Mouse (Mus musculus) forebrain, postnatal 0 days (tissue): ENCODE results near the gene Scd4. TPM values are rescaled to one million over a fixed set of nuclear protein-coding genes. Genes with fewer than 3 reads are reported as not detected.
"Not testable (repeated sequence)": the region's sequence is repeated elsewhere in the genome, so short reads cannot be mapped to it uniquely, and the experiment has no call there.

Experiments used
- ATAC-seq: fragments of 200-750 bp; cut with Nextera tagmentation; 2 replicates; pipeline ENCODE4 v1.8.0; 2017; ENCODE audit warnings: mild to moderate bottlenecking, moderate library complexity
- DNase-seq: peaks from one replicate; pipeline ENCODE4 v3.0.0-alpha.2; 2015
- H3K27ac ChIP-seq: fragments of 300-500 bp; sonication (generic); 2 replicates; pipeline ENCODE4 v1.5.1; 2014; ENCODE audit warnings: low read depth, mild to moderate bottlenecking, antibody characterized with exemption, low read length, moderate library complexity, mixed read lengths
- H3K27me3 ChIP-seq: fragments of 300-500 bp; sonication (generic); 2 replicates; pipeline ENCODE4 v1.6.1; 2014; ENCODE audit warnings: mild to moderate bottlenecking, low read length, mixed read lengths; ENCODE audit not compliant: insufficient read depth
- H3K36me3 ChIP-seq: fragments of 300-500 bp; sonication (generic); 2 replicates; pipeline ENCODE4 v1.6.1; 2014; ENCODE audit warnings: mild to moderate bottlenecking, moderate library complexity; ENCODE audit not compliant: insufficient read depth
- H3K4me1 ChIP-seq: fragments of 300-500 bp; sonication (generic); 2 replicates; pipeline ENCODE4 v1.6.1; 2014; ENCODE audit warnings: antibody characterized with exemption; ENCODE audit not compliant: insufficient read depth
- H3K4me2 ChIP-seq: fragments of 300-500 bp; sonication (generic); 2 replicates; pipeline ENCODE4 v1.6.1; 2014; ENCODE audit warnings: low read depth, mild to moderate bottlenecking, moderate library complexity
- H3K4me3 ChIP-seq: fragments of 300-500 bp; sonication (generic); 2 replicates; pipeline ENCODE4 v1.5.1; 2014; ENCODE audit warnings: low read depth, low read length, mixed read lengths
- H3K9ac ChIP-seq: fragments of 300-500 bp; sonication (generic); 2 replicates; pipeline ENCODE4 v1.6.1; 2014; ENCODE audit warnings: mild to moderate bottlenecking
- H3K9me3 ChIP-seq: fragments of 300-500 bp; sonication (generic); 2 replicates; pipeline ENCODE4 v1.6.1; 2016; ENCODE audit warnings: low read length
- CTCF ChIP-seq: sonication (generic); IDR thresholded peaks from 2 replicates; pipeline ENCODE4 v1.5.1; 2016; ENCODE audit warnings: antibody characterized with exemption, control low read depth, low read depth
- WGBS: fragments of 180-500 bp; shearing (Covaris S2); extraction: QIAGEN DNeasy Blood & Tissue Kit; methylation state at CpG from one replicate; pipeline ENCODE4 v1.1.7; 2014; 5-methylcytosine and 5-hydroxymethylcytosine counted together
- polyA plus RNA-seq: library from polyadenylated mRNA; unstranded; fragments of >200 nt; fragmentation: Nextera tagmentation; extraction: Ambion mirVana; gene quantifications from 2 replicates; pipeline ENCODE4 v1.2.1, GENCODE M21; 2015
- total RNA-seq: library from RNA; depleted of rRNA; stranded (reverse); fragments of >200 nt; gene quantifications from 2 replicates; pipeline ENCODE4 v1.2.3, GENCODE M21; 2014

The Scd4 gene
- total and polyA plus RNA-seq, 2 experiments from 2014 or later = 0.25 to 0.43 TPM

DNA sequence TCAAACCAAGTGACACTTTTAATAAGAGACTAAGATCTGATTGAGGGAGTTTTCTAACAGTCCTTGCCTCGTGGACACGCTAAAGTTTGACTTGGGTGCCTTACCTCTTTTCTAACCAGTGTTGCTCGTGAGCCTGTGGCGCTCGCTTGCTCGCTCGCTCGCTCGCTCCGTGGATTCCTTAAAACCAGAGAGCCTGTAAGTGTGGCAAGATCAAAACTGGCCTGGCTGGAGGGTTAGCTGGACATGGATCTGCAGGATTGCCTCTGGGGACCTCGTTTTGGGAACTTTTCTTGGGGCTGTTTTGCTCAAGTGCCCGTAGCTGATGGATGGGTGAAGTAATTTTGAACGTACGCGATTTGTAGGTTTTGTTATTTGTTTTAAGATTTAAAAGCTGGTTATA lies 27.2 kb upstream of the Scd4 start:
- H3K4me1 ChIP-seq = 0 out of 2 replicates have a peak, but pooled peaks cover 12% of the 10 kb centered on the region
- no peaks in the 10 kb centered on the region for H3K27me3 ChIP-seq
- no peak overlapping the region for H3K27ac ChIP-seq
- no peak overlapping the region for H3K9ac ChIP-seq
- H3K4me2 ChIP-seq = no peak overlapping the region
- TF ChIP-seq CTCF = no peak
- H3K9me3 ChIP-seq = no peaks in the 10 kb centered on the region
- DNase-seq (no peak), ATAC-seq (no peak)
- H3K36me3 ChIP-seq = peaks cover 73% of the 10 kb centered on the region
- WGBS = 87% methylated on average over 15 of the region's 15 CpGs
- H3K4me3 ChIP-seq = no peak overlapping the region

DNA sequence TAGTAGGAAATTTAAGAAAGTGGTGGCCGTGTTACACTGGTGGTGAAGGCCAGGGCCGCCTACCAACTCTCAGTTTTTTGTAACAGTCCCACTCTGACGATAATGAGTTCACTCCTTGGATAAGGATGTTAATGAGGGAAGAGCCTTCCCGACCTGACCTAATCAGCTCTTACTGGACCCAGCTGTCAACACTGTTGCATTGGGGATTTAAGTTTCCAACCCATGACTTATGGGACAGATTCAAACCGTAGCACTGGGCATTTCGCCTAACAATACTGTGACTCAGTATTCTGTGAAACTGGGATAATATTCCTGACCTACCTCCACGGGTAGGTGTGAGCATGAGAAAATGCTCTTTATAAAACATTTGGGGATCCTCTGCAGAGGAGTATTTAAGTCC lies 26.7 kb upstream of the Scd4 start:
- WGBS = 58% methylated on average over 7 of the region's 7 CpGs
- ATAC-seq = no peak
- H3K27me3 ChIP-seq = no peaks in the 10 kb centered on the region
- peaks cover 69% of the 10 kb centered on the region for H3K36me3 ChIP-seq
- H3K4me2 ChIP-seq = no peak overlapping the region
- H3K27ac ChIP-seq = no peak overlapping the region
- H3K9me3 ChIP-seq = no peaks in the 10 kb centered on the region
- TF ChIP-seq CTCF = no peak
- no peak overlapping the region for H3K9ac ChIP-seq
- no peak for DNase-seq
- H3K4me3 ChIP-seq = no peak overlapping the region
- H3K4me1 ChIP-seq = 0 out of 2 replicates have a peak, but pooled peaks cover 7% of the 10 kb centered on the region

DNA sequence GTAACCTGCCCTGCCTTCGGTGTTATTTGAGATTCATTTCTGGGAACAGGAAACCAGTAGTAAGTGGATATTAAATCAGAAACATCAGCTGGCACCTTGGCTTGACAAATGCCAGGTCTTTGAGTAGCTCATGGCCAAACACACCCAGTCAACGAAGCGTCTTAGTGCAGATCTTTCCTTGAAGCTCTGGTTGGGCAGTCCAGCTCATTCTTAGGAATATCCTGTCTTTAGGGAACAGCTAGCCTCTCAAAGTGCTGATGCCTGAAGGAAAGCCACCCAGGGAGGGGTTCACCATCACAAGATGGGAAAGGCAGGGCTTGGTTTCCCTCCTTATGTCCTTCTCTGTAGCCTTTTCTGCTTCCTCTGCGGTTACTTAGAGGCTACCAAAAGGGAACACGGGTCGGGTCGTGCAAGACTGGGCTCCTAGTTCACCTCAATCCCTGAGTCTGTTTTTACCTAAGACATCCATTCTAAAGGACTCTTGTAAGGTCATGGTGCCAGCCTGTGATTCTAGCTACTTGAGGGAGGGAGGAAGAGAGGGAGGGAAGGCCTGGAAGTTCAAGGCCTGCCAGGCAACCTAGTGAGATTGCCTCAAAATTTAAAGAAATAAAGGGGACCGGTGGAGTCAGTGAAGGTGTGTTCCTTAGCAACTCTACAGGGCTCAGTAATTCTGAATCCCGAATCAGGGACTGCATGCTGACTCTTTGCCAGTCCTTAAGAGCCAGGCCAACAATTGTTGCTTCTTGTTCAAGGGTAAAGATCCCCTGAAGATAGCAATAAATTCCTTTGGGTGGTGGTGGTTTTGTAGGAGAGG lies 25.6 kb upstream of the Scd4 start:
- 0 out of 2 replicates have a peak overlapping the region, but pooled peaks have one; percentile 15 for H3K27ac ChIP-seq
- 79% methylated on average over 9 of the region's 9 CpGs for WGBS
- DNase-seq = no peak
- no peaks in the 10 kb centered on the region for H3K27me3 ChIP-seq
- no peak overlapping the region for H3K4me3 ChIP-seq
- H3K9me3 ChIP-seq = no peaks in the 10 kb centered on the region
- TF ChIP-seq CTCF = no peak
- 0 out of 2 replicates have a peak, but pooled peaks cover 7% of the 10 kb centered on the region for H3K4me1 ChIP-seq
- no peak overlapping the region for H3K4me2 ChIP-seq
- no peak overlapping the region for H3K9ac ChIP-seq
- H3K36me3 ChIP-seq = peaks cover 59% of the 10 kb centered on the region
- ATAC-seq = no peak

DNA sequence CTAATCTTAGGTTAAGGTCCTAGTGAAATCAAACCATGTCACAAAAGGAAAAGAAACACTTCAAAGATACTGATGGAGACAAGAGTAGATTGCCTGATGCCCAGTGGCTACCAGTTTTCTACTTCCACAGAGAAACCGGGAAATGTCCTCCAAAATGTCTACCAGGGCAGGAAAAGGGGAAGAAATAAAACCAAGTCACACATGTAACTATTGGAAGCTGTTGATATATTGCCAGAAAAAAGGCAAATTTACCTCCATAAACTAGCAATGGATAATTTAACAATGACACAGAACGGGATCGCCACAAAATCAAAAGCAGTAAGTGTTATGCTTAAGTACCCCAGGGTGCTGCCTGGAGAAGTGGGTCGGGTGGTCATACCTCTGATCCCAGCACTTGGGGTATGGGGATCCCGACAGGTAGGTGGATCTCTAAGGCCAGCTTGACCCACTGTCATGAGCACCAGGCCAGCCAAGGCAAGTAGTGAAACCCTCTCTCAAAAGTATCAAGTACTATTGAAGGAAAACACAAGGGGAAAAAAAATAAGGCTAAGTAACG lies 24.9 kb upstream of the Scd4 start:
- Histone ChIP-seq H3K4me1 (0 out of 2 replicates have a peak, but pooled peaks cover 5% of the 10 kb centered on the region), H3K27me3 (no peaks in the 10 kb centered on the region), H3K9ac (no peak overlapping the region), H3K27ac (no peak overlapping the region), H3K36me3 (peaks cover 52% of the 10 kb centered on the region), H3K9me3 (no peaks in the 10 kb centered on the region), H3K4me3 (no peak overlapping the region), H3K4me2 (no peak overlapping the region)
- DNase-seq = no peak
- ATAC-seq = no peak
- WGBS = 76% methylated on average over 6 of the region's 6 CpGs
- TF ChIP-seq CTCF = no peak

GRCm38 (mm10) chr19:44308611-44309246 lies 24.2 kb upstream of the Scd4 start:
- no peaks in the 10 kb centered on the region for H3K4me1 ChIP-seq
- no peak for TF ChIP-seq CTCF
- H3K9me3 ChIP-seq = no peaks in the 10 kb centered on the region
- peaks cover 45% of the 10 kb centered on the region for H3K36me3 ChIP-seq
- DNase-seq (no peak), ATAC-seq (no peak)
- no peak overlapping the region for H3K4me2 ChIP-seq
- no peak overlapping the region for H3K4me3 ChIP-seq
- H3K27ac ChIP-seq = no peak overlapping the region
- no peak overlapping the region for H3K9ac ChIP-seq
- 84% methylated on average over 8 of the region's 8 CpGs for WGBS
- no peaks in the 10 kb centered on the region for H3K27me3 ChIP-seq

GRCm38 (mm10) chr19:44309351-44310154 lies 23.3 kb upstream of the Scd4 start:
- peaks cover 37% of the 10 kb centered on the region for H3K36me3 ChIP-seq
- no peak overlapping the region for H3K4me2 ChIP-seq
- H3K27me3 ChIP-seq = no peaks in the 10 kb centered on the region
- H3K4me3 ChIP-seq = no peak overlapping the region
- ATAC-seq (no peak), DNase-seq (no peak)
- peaks cover 5% of the 10 kb centered on the region; the same call in 1 of the 2 replicates for H3K4me1 ChIP-seq
- peak; percentile 36; the same call in 1 of the 2 replicates for TF ChIP-seq CTCF
- no peak overlapping the region for H3K9ac ChIP-seq
- H3K9me3 ChIP-seq = no peaks in the 10 kb centered on the region
- WGBS = 76% methylated on average over 12 of the region's 12 CpGs
- no peak overlapping the region for H3K27ac ChIP-seq

GRCm38 (mm10) chr19:44310155-44310575 lies 22.7 kb upstream of the Scd4 start:
- H3K27me3 ChIP-seq, H3K27ac ChIP-seq, H3K9ac ChIP-seq, H3K4me2 ChIP-seq, H3K9me3 ChIP-seq, DNase-seq, ATAC-seq, H3K4me1 ChIP-seq, H3K4me3 ChIP-seq: not testable (repeated sequence)
- 89% methylated on average over 1 of the region's 1 CpGs for WGBS
- H3K36me3 ChIP-seq = peaks cover 31% of the 10 kb centered on the region
